Mouse (Mus musculus): ENCODE data around the gene Miga1.

DNA sequence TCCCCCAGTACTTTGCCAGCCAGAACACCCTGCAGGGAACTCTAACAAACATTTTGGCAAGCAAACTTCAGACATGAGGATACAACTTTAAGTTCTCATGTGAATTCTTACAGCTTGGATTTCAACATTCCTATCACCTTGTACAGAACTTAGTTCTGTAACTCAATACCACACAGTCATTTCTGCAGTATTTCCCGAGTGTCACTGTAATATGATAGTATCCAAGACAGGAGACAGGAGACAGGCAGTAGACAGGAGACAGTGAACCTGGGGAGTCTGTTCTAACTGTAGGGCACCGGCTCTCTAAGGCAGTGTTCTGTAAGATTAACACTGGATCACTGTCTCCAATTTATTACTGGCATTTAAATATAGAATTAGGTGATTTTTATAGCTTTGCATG lies 61.8 kb downstream of the Miga1 start:
- TF ChIP-seq POLR2A (IDR thresholded peaks at IDR 0.05; ENCODE audit: control insufficient read depth, extremely low read depth, insufficient read depth, low read length, poor library complexity) (no peak), CTCF (IDR thresholded peaks at IDR 0.05; ENCODE audit: borderline replicate concordance, control insufficient read depth, extremely low read depth, insufficient read depth, low read length, poor library complexity) (no peak)

Data from thymus, adult 2 months (tissue).